Mouse (Mus musculus) hindbrain, embryonic 13.5 days (tissue): ENCODE data around the gene Dnah12. TPM values are rescaled to one million over a fixed set of nuclear protein-coding genes. Genes with fewer than 3 reads are reported as not detected.
"Not testable (repeated sequence)": the region's sequence is repeated elsewhere in the genome, so short reads cannot be mapped to it uniquely, and the experiment has no call there.

Source experiments
- ATAC-seq: fragments of 200-750 bp; cut with Nextera tagmentation; 2 replicates; pipeline ENCODE4 v1.8.0; 2017; ENCODE audit warnings: moderate TSS enrichment; ENCODE audit not compliant: low FRiP score
- H3K27ac ChIP-seq: fragments of 300-500 bp; sonication (generic); 2 replicates; pipeline ENCODE4 v1.5.1; 2015; ENCODE audit warnings: inconsistent platforms, mild to moderate bottlenecking, moderate library complexity
- H3K27me3 ChIP-seq: fragments of 300-500 bp; sonication (generic); 2 replicates; pipeline ENCODE4 v1.6.1; 2015; ENCODE audit warnings: mild to moderate bottlenecking, inconsistent platforms
- H3K36me3 ChIP-seq: fragments of 300-500 bp; sonication (generic); 2 replicates; pipeline ENCODE4 v1.6.1; 2015; ENCODE audit warnings: mild to moderate bottlenecking, inconsistent platforms
- H3K4me1 ChIP-seq: fragments of 300-500 bp; sonication (generic); replicated peaks from 2 replicates; pipeline ENCODE4 v1.6.1; 2015; ENCODE audit warnings: inconsistent platforms
- H3K4me2 ChIP-seq: fragments of 300-500 bp; sonication (generic); 2 replicates; pipeline ENCODE4 v1.6.1; 2015; ENCODE audit warnings: inconsistent platforms, mild to moderate bottlenecking, moderate library complexity
- H3K4me3 ChIP-seq: fragments of 300-500 bp; sonication (generic); 2 replicates; pipeline ENCODE4 v1.5.1; 2015; ENCODE audit warnings: mild to moderate bottlenecking, inconsistent platforms
- H3K9ac ChIP-seq: fragments of 300-500 bp; sonication (generic); 2 replicates; pipeline ENCODE4 v1.6.1; 2015; ENCODE audit warnings: mild to moderate bottlenecking, inconsistent platforms
- H3K9me3 ChIP-seq: fragments of 300-500 bp; sonication (generic); 2 replicates; pipeline ENCODE4 v1.6.1; 2016; ENCODE audit warnings: inconsistent platforms
- WGBS: fragments of 180-500 bp; shearing (Covaris S2); methylation state at CpG from one replicate; pipeline ENCODE4 v1.1.7; 2015; 5-methylcytosine and 5-hydroxymethylcytosine counted together
- polyA plus RNA-seq: library from polyadenylated mRNA; unstranded; fragments of >200 nt; fragmentation: Nextera tagmentation; extraction: Ambion mirVana; gene quantifications from 2 replicates; pipeline ENCODE4 v1.2.1, GENCODE M21; 2015

The Dnah12 gene
- polyA plus RNA-seq, 1 experiment from 2014 or later: 0.09 TPM

DNA sequence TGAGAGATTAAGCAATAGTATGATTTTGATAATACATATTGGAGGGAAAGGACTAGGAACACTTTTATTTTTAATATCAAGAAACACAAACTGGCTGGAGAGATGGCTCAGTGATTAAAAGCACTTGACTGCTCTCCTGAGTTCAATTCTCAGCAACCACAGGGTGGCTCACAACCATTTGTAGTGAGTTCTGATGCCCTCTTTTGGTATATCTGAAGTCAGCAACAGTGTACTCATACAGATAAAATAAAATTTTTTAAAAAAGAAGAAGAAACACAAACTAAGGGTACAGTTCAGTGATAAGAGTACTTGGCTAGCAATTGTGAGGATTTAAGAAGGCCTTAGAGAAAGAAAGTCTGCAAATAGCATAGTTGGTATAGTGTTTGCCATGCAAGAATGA is 22.1 kb upstream of the Dnah12 start:
- Histone ChIP-seq H3K9me3 (no peaks in the 10 kb centered on the region), H3K4me1 (peaks cover 33% of the 10 kb centered on the region), H3K27me3 (0 out of 2 replicates have a peak, but pooled peaks cover 2% of the 10 kb centered on the region), H3K27ac (no peak overlapping the region), H3K4me3 (no peak overlapping the region), H3K36me3 (peaks cover 6% of the 10 kb centered on the region), H3K4me2 (peak overlapping the region; percentile 100; the same call in 1 of the 2 replicates), H3K9ac (no peak overlapping the region)
- no peak for ATAC-seq

DNA sequence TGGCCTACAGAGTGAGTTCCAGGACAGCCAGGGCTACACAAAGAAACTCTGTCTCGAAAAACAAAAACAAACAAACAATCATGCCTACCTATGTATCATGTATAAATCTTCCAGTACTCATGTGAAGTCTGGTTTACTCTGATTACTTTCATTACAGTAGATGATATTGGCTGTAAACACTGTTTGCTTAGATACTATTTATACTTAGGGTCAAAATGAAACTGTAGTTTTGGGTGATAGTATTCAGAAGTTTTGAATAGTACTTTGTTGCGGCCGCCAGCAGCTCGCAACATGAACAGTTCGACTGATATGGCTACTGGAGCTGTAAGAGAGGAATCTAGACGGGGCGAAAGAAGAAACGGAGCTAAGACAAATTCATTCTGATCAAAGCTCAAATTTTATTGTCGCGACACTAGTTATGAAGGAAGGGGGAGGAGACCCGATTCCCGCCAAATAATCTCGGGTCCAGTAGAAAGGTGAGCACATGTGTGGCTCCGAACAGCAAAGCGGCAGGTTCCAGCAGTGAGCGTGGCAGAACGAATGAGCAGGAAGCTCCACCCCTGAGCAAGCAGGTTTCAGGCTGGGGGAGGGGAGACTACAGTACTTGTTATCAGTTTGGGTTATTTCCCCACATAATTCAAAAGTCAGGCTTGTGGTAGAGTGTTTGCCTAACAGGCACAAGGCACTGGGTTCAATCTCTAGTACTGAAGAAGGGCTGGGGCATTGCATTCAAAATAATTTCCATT is 21.0 kb upstream of the Dnah12 start:
- H3K4me2 ChIP-seq, H3K36me3 ChIP-seq, H3K4me3 ChIP-seq, H3K9ac ChIP-seq, H3K27ac ChIP-seq, H3K27me3 ChIP-seq, ATAC-seq, H3K9me3 ChIP-seq: not testable (repeated sequence)
- 71% methylated on average over 17 of the region's 17 CpGs for WGBS
- peaks cover 22% of the 10 kb centered on the region for H3K4me1 ChIP-seq

DNA sequence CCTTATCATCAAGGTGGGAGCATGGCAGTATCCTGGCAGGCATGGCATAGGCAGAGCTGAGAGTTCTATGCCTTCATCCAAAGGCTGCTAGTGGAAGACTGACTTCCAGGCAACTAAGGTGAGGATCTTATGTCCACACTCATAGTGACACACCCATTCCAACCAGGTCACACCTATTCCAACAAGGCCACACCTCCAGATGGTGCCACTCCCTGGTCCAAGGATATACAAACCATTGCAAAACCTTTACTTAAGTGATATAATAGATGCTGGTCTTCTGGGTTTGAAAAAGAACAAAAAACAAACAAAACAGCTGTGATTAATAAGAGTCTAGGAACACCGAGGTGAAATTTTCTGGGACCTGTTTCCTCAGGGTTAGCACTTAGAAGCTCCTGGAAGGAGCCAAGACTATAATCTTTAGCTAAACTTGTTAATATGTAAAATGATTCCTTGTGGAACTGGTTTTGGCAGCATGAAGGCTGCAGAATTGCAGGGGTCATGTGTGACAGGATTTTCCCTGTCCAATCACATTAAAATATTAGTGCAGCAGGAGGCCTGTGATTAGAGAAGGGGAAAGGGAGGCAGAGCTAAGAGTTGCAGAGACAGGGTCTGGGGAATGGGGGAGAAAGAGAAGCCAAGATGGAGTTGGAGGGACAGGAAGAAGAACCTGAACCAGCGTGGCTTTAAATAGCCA is 18.5 kb upstream of the Dnah12 start:
- H3K9ac ChIP-seq, H3K4me1 ChIP-seq, H3K9me3 ChIP-seq, H3K36me3 ChIP-seq, H3K27ac ChIP-seq, ATAC-seq, H3K4me2 ChIP-seq, H3K4me3 ChIP-seq, H3K27me3 ChIP-seq: not testable (repeated sequence)
- 93% methylated on average over 2 of the region's 2 CpGs for WGBS

DNA sequence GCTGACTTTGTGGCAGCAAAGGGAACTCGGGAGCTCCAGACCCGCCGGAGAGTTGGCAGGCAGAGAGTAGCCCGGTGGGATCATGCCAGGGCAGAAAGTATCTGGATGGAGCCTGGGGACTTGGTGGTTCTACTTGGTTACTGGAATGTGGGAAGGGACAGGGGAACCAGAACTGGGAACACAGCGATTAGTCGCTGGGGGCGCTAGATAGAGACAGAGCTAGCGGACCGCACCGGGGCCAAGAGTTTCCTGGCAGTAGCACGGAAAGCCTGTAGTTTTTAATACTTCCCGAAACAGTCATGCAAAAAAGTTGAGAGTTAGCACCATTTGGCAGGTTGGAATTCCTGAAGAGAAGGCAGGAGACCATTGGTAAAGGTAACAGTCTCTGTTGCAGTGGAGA is 17.7 kb upstream of the Dnah12 start:
- 18% methylated on average over 12 of the region's 12 CpGs for WGBS
- ATAC-seq: no peak
- no peak overlapping the region for H3K27ac ChIP-seq
- H3K9ac ChIP-seq: no peak overlapping the region
- no peaks in the 10 kb centered on the region for H3K9me3 ChIP-seq
- H3K4me2 ChIP-seq: no peak overlapping the region
- 0 out of 2 replicates have a peak, but pooled peaks cover 3% of the 10 kb centered on the region for H3K27me3 ChIP-seq
- H3K4me3 ChIP-seq: no peak overlapping the region
- no peaks in the 10 kb centered on the region for H3K36me3 ChIP-seq
- peaks cover 4% of the 10 kb centered on the region for H3K4me1 ChIP-seq

DNA sequence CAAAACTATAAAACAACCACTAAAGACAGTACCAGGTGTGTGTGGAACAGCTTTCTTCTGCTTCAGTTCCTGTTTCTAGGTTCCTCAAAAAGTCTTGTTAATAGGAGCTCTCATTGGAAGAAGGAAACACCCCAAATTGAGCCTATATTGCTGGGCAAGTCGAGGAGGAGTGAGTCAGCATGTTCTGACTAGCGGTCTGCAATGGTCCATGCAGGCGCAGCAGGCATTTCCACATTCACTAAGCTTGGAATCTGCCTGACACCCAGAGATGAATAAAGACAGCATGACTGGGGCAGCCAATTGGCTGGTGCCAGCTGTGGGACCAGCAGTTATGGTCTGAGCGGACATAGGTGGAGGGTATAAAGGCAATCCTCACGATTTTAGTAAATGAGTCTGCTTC is 17.3 kb upstream of the Dnah12 start:
- no peaks in the 10 kb centered on the region for H3K4me1 ChIP-seq
- H3K4me3 ChIP-seq: no peak overlapping the region
- H3K27me3 ChIP-seq: 0 out of 2 replicates have a peak, but pooled peaks cover 3% of the 10 kb centered on the region
- H3K27ac ChIP-seq: no peak overlapping the region
- no peak overlapping the region for H3K9ac ChIP-seq
- H3K4me2 ChIP-seq: no peak overlapping the region
- 66% methylated on average over 5 of the region's 5 CpGs for WGBS
- no peaks in the 10 kb centered on the region for H3K36me3 ChIP-seq
- H3K9me3 ChIP-seq: no peaks in the 10 kb centered on the region
- no peak for ATAC-seq

DNA sequence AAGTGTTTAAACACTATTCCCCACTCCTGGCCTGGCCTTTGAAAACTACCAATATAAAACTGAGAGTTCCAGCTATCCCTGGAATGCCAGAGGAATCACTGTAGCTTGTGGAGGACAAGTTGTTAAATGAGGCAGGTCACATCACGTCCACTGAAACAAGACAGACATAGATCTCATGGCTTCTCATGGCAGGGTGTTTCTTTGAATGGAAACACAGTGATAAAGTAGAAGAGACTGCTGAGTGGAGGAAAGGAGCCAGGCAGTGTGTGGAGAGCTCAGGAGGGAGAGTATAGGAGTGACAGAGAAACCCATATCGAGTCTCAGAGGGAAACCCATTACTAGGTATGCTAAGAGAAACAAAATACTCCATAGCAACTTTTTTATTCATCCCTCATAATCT is 2.3 kb upstream of the Dnah12 start:
- Histone ChIP-seq H3K36me3 (no peaks in the 10 kb centered on the region), H3K9ac (no peak overlapping the region), H3K4me1 (no peaks in the 10 kb centered on the region), H3K27me3 (no peaks in the 10 kb centered on the region), H3K4me3 (no peak overlapping the region), H3K9me3 (no peaks in the 10 kb centered on the region), H3K4me2 (no peak overlapping the region), H3K27ac (no peak overlapping the region)
- no peak for ATAC-seq
- WGBS: 69% methylated on average over 2 of the region's 2 CpGs

DNA sequence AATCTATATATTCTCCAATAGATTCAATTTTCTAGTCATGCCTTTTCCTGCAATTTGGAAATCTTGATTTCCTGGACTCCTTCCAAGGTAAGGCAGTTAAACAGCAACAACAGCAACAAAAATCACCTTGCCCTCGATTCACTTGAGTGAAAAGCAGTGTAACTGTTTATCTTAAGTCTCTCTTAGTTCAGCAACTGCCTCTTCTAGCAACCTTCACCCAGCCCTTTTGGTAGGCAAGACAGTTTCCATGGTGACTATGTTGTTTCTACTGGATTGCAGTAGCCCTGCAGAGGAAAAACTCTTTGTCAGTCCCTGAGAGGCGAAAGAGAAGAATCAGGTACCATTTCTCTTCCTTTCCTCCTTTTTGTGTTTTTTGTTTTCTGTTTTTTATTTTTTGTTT is 1.7 kb upstream of the Dnah12 start:
- Histone ChIP-seq H3K4me3 (no peak overlapping the region), H3K4me2 (no peak overlapping the region), H3K27me3 (no peaks in the 10 kb centered on the region), H3K9ac (no peak overlapping the region), H3K4me1 (no peaks in the 10 kb centered on the region), H3K36me3 (no peaks in the 10 kb centered on the region), H3K9me3 (no peaks in the 10 kb centered on the region), H3K27ac (no peak overlapping the region)
- WGBS: 47% methylated on average over 2 of the region's 2 CpGs
- ATAC-seq: no peak

DNA sequence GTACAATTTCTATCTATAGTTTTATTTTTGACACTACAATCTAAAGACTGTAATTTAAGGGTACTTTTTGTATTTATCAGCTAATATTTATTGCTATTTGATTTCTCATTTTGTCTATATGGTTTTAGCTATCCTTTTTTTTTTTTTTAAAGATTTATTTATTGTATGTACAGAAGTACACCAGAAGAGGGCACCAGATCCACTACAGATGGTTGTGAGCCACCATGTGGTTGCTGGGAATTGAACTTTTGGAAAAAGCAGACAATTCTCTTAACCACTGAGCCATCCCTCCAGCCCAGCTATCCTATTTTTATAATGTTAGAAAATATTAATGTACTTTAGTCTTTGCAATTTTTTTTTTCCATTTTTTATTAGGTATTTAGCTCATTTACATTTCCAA is 4.8 kb downstream of the Dnah12 start:
- no peak for ATAC-seq
- Histone ChIP-seq H3K27me3 (no peaks in the 10 kb centered on the region), H3K4me2 (no peak overlapping the region), H3K9ac (no peak overlapping the region), H3K36me3 (no peaks in the 10 kb centered on the region), H3K4me3 (no peak overlapping the region), H3K9me3 (no peaks in the 10 kb centered on the region), H3K4me1 (no peaks in the 10 kb centered on the region), H3K27ac (no peak overlapping the region)

DNA sequence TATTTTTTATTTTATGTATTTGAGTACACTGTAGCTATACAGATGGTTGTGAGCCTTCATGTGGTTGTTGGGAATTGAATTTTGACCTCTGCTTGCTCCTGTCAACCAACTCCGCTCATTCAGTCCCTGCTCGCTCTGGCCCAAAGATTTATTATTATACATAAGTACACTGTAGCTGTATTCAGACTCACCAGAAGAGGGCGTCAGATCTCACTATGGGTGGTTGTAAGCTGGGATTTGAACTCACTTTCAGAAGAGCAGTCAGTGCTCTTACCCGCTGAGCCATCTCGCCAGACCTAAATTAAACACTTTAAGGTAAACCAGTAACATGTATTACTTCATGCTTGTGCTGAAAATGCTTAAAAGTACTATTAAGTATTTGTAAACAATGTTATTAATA is 12.2 kb downstream of the Dnah12 start:
- not testable (repeated sequence) for ATAC-seq, H3K27me3 ChIP-seq, H3K36me3 ChIP-seq, H3K4me2 ChIP-seq, H3K4me3 ChIP-seq, H3K9ac ChIP-seq, H3K4me1 ChIP-seq, H3K27ac ChIP-seq, H3K9me3 ChIP-seq
- WGBS: 87% methylated on average over 5 of the region's 5 CpGs

DNA sequence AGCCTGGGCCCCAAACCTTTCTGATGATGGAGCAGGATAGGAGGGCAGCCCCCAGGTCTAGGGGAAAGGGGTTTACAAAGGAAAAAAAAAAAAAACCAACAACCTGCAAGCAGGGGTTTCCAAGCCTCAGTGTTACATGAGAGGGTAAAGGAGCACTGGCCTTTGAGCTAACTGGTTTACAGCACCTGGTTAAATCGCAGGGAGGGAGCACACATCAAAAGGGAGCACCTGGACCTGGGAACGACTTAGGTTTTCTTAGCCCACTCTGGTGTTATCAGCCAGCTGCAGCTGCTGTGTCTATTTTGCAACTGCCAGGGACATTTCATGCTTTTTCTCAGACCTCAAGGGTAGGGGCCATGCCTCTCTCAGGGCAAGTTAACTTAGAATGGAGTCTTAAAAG is 26.6 kb downstream of the Dnah12 start:
- ATAC-seq, H3K4me3 ChIP-seq, H3K4me2 ChIP-seq, H3K27ac ChIP-seq, H3K36me3 ChIP-seq, H3K4me1 ChIP-seq, H3K9me3 ChIP-seq, H3K27me3 ChIP-seq, H3K9ac ChIP-seq: not testable (repeated sequence)
- WGBS: 88% methylated on average over 2 of the region's 2 CpGs

DNA sequence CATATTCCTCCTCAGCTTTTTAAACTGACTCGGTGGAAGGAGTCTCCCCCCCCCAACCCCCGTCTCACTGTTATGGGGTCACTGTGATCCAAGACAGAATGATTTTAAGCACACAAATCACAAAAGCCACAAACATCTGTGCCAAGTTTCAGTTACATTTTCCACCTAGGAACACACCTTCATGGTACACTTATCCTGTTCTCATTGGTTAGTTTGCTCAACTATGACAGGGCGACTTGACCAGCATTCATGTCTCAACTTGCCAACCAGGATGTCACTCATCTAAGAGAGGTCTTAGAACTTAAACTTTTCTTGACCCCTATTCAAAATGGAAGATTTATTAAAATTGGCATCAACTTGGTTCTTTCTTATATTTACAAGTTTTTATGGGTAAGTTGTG is 31.8 kb downstream of the Dnah12 start:
- H3K36me3 ChIP-seq: no peaks in the 10 kb centered on the region
- H3K9me3 ChIP-seq: no peaks in the 10 kb centered on the region
- ATAC-seq: no peak
- WGBS: 90% methylated on average over 3 of the region's 3 CpGs
- no peaks in the 10 kb centered on the region for H3K27me3 ChIP-seq
- H3K4me1 ChIP-seq: no peaks in the 10 kb centered on the region
- H3K4me2 ChIP-seq: no peak overlapping the region
- H3K4me3 ChIP-seq: no peak overlapping the region
- H3K9ac ChIP-seq: no peak overlapping the region
- no peak overlapping the region for H3K27ac ChIP-seq

DNA sequence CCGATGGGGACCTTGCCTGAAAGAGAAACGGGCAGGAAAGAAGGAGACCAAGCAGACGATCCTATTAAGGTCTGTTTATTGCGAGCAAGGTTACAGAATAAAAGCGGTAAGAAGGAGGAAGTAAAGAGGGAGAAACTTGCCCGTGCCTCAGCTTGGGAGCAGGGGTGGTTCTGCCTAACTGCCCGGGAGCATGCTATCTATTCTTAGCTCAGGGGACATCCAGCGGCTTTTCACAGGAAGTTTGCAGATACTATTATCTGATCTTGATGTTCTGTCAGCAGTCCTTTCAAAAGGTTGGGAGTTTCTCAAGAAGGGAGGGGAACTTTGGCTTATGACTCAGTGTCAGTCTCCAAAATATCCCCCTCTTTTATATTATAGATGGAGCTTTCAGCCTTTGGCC is 65.5 kb downstream of the Dnah12 start:
- Histone ChIP-seq H3K9ac (no peak overlapping the region), H3K27me3 (no peaks in the 10 kb centered on the region), H3K27ac (no peak overlapping the region), H3K4me3 (no peak overlapping the region), H3K9me3 (peaks cover 9% of the 10 kb centered on the region; the same call in 1 of the 2 replicates), H3K4me2 (no peak overlapping the region), H3K4me1 (no peaks in the 10 kb centered on the region), H3K36me3 (no peaks in the 10 kb centered on the region)
- ATAC-seq: no peak
- WGBS: 83% methylated on average over 8 of the region's 8 CpGs

DNA sequence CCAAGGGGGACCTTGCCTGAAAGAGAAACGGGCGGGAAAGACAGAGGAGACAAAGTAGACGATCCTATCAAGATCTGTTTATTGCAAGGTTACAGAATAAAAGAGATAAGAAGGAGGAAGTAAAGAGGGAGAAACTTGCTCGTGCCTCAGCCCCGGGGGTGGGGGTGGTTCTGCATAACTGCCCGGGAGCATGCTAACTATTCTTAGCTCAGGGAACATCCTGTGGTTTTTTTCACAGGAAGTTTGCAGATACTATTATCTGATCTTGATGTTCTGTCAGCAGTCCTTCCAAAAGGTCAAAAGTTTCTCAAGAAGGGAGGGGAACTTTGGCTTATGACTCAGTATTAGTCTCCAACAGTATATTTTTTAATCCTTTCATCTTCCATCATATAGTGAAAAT is 71.8 kb downstream of the Dnah12 start:
- Histone ChIP-seq H3K36me3 (no peaks in the 10 kb centered on the region), H3K4me3 (no peak overlapping the region), H3K4me2 (no peak overlapping the region), H3K4me1 (no peaks in the 10 kb centered on the region), H3K27me3 (no peaks in the 10 kb centered on the region), H3K9ac (no peak overlapping the region), H3K9me3 (peaks cover 9% of the 10 kb centered on the region; the same call in 1 of the 2 replicates), H3K27ac (no peak overlapping the region)
- no peak for ATAC-seq
- WGBS: 92% methylated on average over 6 of the region's 6 CpGs
